Mouse (Mus musculus) thymus, postnatal 14 days (tissue): ENCODE data around the gene Acp7.
A peak's percentile ranks its signal among the peaks of the same experiment; 100 is the strongest.
"Not testable (repeated sequence)": the region's sequence is repeated elsewhere in the genome, so short reads cannot be mapped to it uniquely, and the experiment has no call there.

ENCODE experiments used
- DNase-seq: peaks from one replicate; pipeline ENCODE4 v3.0.0; 2021

Acp7 gene

DNA sequence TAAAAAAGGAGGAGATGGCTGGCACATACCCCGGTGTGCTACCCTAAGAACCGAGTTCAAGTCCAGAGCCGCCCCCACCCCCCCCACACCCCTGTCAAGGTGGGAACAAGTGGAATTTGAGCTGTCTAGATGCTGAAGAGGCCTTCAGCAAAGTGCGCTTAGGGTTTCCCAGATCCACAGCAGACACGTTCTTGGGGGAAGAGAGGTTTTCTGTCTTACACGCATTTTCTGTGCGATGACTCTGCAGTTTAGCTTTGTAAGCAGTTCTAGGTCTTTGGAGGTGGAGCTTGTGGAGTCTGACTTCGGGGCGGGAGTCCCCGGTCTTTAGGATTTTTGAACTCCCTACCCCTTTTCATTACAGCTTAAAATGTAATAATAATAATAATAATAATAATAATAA lies at the start of gene Acp7:
Acp7 (minus strand) TSS at position 260 of the 400 bp plus-strand sequence.
- DNase-seq: no peak

DNA sequence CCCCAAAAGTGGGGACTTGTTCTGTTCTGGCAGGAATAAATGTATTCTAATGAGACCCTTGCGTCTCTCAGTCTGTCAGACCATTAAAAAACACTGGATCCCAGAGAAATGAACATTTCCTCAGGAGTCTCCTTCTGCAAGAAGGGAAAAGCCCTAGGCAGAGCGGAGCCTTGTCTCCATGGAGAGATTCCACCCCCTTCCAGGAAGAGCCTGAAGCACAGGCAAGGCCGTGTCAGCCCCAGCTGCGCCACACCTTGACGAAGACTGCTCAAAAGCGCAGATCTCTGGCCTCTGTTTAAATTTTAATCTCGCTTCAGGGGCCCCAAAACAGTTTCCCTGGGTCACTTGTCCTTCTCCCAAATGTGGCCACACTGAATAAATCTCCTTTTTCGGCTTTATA lies 46.5 kb upstream of the Acp7 start:
- no peak for DNase-seq

DNA sequence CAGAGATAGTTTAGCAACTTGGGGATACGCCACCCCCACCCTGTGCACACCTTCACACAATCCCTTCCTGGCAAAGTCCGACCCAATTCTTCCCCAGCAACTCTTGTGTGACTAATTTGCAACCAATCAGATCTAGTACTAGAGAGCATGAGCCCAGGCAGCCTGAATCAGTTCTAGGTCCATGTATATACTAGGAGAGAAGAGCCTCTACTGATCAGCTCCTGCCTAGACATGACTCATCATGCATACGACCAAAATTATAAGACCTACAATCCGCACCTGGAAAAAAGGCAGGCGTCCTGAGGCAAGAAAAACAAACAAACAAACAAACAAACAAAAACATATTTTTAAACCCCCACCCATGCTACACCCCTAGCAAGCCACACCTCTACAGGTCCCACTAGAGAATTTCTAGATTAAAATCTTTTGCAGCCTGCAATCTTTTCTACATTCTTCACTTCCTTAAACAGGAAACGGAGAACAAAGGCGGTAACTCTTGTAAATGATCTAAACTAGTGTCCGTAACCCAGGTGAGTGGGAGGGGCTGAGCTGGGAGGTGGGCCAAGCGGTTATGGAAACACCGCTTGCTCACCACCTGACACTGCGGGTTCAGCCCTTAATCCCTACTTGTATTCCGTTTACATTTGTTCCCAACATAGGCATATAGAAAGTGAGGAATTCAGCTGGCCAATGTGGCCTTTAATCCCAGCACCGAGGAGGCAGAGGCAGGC lies 45.8 kb upstream of the Acp7 start:
- peak; percentile 38 for DNase-seq

DNA sequence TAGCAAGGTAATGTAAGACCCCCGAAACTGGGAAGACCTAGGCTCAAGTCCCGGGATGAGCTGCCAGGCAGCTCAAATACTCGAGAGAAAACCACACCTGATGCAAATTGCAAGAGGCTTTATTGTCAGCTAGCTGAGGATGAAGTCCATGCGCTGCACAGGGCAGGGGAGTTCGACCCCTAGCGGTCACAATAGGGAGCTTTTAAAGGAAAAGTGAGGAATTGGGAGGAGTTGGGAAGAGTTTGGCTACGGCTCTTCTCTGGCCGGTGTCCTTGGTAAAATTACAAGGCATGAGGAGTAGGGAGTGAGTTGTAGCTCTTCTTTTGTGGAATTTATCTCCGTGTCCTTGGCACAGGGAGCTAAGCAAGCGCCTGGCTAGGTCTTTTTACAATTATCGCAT lies 44.6 kb upstream of the Acp7 start:
- DNase-seq: no peak

DNA sequence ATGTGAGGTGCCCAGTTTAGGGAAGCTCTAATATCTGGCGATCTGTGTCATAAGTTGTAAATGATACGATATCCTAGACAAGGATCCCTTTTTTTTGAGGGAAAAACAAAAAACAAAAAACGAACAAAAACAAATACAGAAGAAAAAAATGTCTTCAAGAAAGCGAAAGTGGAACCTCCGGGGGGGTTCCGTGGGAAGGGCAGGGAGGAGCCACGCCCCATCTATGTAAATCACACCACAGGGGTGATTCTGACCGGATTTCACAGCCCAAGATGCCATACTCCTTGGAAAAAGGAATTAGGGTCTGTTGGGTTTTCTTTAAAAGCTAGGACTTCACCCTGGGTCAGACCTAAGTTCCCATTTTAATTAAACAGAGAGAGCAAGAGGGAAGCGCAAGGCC lies 43.9 kb upstream of the Acp7 start:
- no peak for DNase-seq

DNA sequence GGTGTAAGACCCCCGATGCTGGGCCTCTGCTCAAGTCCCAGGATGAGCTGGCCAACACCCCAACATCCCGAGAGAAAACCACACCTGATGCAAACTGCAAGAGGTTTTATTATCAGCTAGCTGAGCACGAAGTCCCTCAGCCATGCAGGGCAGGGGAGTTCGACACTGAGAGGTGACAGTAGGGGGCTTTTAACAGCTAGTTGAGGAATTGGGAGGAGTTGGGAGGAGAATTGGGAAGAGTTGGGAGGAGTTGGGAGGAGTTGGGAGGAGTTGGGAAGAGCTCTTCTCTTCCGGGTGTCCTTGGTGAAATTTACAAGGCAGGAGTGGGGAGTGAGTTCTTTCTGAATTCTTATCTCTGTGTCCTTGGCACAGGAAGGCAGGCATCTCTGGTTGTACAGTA lies 41.7 kb upstream of the Acp7 start:
- not testable (repeated sequence) for DNase-seq

DNA sequence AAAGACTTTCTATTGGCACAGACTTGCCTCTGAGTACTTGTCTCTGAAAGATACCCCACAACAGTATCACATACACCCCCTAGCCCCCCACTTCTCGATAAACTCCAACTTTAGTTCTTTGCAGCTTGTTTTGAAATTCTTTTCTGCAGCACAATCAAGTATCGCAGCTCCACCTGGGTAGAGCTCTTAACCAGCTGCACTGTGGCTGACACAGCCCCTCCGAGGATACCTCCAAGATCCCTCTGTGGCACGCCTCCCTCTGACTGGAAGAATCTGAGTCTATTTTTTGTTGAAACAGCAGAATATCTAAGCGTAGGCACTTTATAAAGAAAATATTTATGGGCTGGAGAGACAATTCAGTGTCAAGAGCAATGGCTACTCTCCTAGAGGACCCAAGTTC lies 41.1 kb upstream of the Acp7 start:
- peak; percentile 52 for DNase-seq

DNA sequence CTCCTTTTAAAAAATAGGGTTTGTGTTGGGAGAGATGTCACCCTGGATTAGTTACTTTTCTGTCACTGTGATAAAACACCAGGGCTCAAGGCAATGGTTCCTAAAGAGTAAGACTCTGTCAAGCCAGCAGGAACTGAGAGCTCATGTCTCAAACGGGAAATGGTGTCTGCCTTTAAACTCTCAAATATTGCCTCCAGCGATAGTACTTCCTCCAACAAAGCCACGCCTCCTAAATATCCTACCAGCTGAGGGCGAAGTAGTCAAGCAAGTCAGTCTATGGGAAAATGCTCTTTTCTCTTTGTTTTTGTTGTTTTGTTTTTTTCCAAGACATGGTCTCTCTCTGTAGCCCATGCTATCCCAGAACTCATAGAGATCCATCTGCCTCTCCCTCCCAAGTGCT lies 40.0 kb upstream of the Acp7 start:
- DNase-seq: peak; percentile 73

DNA sequence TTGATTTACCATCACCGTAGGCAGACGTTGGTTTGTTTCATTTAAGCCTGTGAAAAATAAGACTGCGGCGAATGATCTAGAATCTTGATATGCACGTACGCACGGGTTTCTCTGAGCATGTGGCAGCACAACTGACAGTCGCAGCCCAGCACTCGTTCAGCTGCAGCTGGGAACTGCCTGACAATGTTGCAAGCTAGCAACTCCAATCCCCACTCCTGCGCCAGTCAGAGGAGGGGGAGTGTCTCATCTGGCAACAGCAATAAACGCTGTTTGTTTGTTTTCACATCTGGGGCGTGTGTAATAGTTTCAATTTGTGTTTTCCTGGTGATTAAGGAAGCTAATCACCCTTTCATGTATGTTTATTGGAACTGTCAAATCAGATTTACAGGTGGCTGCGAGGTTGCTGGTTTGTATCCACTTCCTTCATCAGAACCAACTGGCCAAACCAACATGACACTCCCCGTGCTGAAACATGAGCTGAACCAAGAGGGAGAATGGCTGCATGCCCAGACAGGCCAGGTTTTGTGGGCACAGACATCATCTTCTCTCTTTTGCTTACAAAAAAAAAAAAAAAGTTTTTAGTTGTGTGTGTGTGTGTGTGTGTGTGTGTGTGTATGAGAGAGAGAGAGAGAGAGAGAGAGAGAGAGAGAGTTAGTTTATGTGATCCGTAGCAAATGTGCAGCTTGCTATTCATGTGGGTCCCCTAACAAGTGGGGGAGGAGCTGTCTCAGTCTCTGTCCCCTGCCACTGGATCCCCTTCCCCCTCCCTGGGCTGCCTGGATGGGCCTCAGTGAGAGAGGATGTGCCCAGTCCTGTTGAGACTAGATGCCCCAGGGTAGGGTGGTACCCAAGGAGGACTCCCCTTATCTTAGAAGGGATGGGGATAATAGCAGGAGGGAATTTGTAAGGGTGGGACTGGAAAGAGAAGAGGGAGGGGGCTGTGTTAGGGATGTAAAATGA lies 34.8 kb upstream of the Acp7 start:
- peak; percentile 53 for DNase-seq

DNA sequence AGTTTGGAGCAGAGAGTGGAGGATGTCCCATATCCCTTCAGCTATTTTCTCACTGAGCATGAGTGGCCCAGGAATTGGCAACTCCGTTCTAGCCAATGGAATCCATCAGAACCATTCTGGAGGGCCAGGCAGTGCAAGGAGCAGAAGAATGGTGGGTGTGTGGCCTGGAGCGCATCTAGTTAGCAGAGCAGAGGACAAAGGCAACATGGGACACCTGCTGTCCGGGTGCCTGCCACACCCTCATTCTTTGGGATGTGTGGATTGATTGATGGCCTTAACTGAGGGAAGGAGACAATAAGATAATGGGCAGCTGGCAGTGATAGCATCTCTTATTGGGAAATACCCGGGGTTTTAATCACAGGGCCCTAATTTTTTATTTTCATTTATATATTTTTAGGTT lies 25.3 kb upstream of the Acp7 start:
- DNase-seq: no peak

DNA sequence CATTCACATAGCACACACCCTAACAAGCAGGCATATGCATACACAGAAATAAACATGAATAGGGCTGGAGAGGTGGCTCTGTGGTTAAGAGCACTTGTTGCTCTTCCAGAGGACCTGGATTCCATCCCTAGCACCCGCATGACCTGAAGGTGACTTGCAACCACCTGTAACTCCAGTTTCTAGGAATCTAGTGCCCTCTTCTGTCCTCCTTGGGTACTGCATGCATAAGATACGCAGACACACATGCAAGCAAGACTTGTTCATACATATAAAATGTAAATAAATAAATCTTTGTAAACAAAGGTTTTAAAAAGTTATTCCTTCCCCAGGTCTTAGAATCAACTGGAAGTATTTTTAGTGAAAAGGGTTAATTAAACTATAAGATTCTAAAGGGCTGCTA lies 20.0 kb upstream of the Acp7 start:
- DNase-seq: peak; percentile 36

DNA sequence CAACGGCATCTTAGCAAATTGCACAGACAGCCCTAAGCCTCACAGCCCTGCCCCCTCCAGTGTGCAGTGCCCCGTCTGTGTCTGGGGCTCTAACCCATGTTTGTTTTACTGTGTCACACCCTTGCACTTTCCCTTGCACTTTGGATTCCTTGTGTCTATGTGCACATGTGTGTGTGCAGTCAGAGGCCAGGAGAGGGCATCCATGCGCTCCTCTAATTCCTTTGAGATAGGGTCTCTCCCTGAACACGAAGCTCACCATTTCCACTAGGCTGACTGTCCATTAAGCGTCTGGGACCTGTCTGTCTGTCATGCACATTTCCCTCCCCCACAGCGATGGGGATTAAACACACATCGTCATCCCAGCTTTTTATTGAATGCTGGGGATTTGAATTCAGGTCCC lies 15.9 kb upstream of the Acp7 start:
- DNase-seq: peak; percentile 47

DNA sequence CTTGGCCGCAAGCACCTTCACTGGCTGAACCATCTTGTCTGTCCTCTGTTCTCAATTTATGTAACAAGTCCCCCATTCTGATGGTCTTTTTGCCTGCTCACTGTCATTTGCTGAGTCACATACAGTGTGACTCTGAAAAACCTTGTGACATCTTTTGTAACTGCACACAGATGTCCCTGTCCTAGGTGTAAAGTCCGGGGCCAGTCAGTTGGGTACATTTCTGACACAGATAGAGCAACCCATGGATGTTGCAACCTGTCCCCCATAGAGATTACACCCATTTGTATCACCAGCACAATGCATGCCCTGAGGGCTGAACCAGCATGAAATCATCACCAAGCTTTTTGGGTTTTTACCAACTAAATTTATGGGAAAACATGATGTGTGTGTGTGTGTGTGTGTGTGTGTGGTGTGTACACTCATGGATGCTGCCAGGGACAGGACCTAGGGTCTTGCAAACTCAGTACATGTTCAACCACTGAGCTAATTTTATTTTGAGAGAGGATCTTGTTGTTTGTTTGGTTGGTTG lies 14.9 kb upstream of the Acp7 start:
- no peak for DNase-seq

DNA sequence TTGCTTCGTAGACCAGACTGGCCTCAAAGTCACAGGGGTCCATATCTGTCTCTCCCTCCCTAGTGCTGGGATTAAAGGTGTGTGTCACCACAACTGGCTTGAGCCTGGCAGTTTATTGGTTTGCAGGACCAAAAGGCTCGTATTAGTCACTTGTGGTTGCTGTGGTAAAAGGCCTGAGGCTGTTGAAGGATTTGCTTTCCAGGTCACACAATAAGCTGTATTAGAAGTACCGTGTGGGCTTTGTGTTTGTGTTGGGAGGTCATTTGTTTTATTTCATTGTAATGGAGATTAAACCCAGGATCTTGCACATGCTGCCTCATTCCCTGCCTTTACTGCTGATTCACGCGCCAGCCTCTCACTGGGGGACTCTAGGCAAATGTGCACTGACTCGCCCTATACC lies 14.2 kb upstream of the Acp7 start:
- no peak for DNase-seq

DNA sequence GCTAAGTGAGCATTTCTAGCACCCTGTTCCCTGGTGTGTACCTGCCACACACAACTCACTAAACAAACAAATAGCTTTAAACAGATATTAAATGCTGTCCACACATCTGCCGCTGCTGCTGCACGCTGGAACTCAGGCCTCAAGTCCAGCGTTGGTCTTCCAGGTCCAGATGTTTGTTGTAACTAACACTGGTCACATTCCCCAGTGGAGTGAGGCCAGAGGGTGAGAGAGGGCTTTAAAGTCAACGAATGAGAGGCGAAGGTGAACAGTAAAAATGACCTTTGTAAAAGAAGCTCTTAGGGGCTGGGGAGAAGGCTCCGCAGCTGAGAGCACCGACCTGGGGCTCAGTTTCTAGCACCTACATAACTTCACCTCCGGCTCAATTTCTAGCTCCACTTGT lies 10.4 kb upstream of the Acp7 start:
- no peak for DNase-seq

DNA sequence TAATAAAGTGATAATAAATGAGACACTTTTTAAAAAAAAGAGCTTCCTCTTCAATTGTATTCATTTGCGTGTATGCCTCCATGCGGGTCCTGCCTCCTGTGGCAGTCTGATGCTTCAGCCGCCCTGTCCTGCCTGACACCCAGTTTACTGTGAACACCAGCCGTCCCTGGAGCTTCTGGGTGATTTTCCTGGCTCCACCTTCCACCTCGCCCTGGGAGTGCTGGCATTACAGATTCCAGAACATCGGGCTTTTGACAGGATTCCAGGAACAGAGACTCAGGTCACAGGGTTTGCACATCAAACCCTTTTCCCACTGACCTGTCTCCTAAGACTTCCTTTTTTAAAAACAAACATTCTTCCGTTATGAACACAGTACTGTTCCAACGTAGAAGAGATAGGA lies 6.4 kb upstream of the Acp7 start:
- DNase-seq: no peak

DNA sequence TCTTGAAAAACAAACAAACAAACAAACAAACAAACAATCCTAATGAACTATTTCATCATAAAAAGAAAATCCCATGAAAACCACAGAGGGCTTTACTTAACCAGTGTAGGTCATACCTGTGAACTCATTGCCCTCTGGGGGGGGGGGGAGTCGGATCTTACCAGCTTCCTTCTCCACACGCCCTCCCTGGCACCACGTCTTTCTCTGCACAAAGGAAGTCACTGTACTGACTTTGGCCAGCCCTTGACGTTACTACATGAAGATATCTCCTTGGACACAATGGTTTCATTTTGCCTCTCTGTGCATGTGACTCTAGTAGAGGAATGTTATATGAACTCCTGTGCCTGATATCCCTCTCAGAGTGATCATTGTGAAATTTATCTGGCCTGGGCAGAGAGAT lies 3.0 kb upstream of the Acp7 start:
- no peak for DNase-seq

DNA sequence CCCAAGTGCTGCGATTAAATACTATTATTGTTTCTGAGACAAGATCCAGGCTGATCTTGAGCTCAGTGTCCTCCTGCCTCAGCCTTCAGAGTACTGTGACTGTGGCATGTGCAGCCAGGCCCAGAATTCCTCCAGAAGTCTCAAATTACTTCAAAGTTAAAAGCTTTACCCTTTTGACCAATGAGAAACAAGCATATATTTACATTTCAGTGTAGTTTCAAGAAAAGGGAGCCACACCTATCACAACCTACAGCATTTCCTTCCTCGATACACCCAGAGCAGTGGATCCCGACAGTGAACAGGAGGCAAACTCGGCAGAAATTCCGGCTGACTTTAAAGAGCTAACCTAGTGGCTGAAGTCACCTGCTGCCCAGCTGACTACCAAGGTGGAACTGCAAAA lies 6.3 kb downstream of the Acp7 start:
- no peak for DNase-seq

DNA sequence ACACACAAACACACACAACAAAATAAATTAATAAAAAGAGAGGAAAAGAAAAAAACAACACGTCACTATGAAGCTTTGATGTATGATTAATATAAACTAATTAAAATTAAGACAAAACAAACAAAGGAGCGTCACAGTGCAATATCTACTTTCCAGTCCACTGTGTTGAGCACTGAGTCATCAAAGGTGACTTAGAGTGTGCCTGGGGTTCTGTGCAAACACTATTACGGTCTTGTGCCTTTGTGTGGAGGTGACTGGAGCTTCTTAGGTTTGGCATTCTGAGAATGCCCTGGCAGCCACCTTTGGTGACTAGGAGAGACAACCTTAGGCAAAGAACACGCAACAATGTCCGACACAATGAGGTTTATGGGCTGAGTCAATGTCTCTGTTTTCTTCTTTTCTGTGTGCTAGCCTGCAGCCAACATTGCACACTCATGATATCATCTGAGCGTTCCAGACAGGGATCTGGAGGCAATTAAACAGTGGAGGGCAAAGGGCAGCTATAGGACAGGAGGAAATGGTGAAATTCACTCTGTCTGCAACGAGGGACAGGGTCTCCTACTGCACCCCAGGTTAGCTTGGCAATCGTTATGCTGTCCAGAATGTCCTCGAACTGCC lies 11.9 kb downstream of the Acp7 start:
- DNase-seq: no peak

DNA sequence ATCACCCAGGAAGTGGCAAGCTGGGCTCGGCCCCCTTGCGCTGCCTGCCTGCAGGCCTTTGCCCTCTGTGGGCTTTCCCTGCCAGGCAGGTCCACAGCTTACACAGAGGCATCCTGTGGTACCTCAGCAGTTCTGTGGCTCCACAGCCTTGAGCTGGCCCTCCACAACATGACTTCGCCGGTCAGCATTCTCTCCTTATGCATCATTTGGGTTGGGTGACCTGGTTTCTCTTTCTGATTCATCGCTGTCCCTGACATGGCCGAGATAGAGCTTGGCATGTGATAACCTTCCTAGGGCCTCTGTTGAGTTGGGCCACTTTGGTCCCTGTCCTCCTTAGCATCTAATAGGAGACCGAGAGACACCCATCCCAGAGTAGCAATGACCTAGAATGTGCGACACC lies 25.2 kb downstream of the Acp7 start:
- DNase-seq: no peak

DNA sequence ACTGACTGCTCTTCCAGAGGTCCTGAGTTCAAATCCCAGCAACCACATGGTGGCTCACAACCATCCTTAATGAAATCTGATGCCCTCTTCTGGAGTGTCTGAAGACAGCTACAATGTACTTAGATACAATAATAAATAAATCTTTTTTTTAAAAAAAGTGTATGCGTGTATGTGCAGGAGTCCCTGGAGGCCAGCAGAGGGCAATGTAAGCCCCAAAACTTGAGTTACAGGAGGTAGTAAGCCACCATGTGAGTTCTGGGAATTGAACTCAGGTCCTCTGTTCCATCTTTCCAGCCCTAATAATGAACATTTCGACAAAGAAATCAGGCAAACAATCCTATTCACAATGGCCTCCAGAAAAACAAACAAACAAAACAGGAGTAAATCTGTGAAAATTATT lies 27.3 kb downstream of the Acp7 start:
- DNase-seq: not testable (repeated sequence)

DNA sequence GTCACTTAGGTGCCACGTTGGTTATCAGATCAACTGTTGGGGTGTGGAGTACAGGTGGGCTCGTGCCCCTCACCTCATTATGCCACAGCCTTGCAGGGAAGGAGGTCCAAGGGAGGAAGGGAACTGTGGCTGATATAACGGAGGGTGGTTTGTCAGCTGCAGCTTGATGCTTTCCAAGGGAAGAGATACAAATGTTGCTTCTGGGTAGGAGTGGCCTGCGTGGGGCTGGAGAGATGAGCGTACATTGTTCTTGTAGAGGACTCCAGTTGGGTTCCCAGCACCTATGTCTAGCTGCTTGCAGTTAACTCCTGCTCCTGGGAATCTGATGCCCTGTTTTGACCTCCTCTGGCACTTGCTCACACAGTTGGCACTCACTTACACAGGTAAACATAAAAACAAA lies 28.0 kb downstream of the Acp7 start:
- DNase-seq: no peak

DNA sequence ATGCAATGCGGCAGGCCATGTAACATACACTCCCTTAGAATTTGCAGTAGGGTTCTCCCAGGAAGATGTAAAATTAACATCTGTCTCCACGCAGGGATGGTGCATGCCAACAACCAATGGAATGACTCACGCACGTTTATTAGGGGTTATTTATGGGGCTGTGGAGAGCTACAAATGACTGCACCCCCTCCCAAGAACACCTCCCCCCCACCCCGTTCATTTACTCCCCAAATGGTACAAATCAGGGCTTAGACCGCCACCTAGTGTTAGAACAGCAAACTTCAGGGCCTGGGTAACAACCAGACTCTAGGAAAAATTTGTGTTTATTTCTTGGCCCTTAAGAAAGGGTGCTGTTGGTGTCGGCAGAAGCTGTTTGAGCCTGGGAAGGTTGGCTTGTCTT lies 29.5 kb downstream of the Acp7 start:
- peak; percentile 67 for DNase-seq

DNA sequence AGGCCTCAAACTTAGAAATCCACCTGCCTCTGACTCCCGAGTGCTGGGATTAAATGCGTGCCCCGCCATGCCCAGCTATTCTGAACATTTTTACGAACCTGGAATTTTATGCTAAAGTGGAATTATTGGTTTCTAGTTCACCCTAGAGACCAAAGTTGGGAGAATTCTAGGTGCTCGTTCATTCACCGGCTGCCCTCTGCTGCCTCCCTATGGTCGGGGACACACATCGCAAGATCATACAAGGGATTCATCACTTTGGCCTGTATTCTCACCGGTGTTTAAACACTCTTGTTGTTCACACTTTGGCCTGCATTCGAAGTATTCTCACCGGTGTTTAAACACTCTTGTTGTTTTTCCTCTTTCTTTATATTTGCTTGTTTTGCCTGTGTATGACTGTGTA lies 30.1 kb downstream of the Acp7 start:
- peak; percentile 83 for DNase-seq
